Mouse (Mus musculus) limb, embryonic 15.5 days (tissue): Measurements from ENCODE around the gene Nqo2. TPM values are rescaled to one million over a fixed set of nuclear protein-coding genes. Genes with fewer than 3 reads are reported as not detected.

Source experiments
- ATAC-seq: fragments of 200-750 bp; cut with Nextera tagmentation; 2 replicates; pipeline ENCODE4 v1.8.0; 2017; ENCODE audit warnings: low read depth, moderate TSS enrichment; ENCODE audit not compliant: insufficient number of reproducible peaks, low FRiP score, low TSS enrichment
- H3K27ac ChIP-seq: fragments of 300-500 bp; sonication (generic); 2 replicates; pipeline ENCODE4 v1.5.1; 2015; ENCODE audit warnings: moderate library complexity, mild to moderate bottlenecking, inconsistent platforms
- H3K27me3 ChIP-seq: fragments of 300-500 bp; sonication (generic); 2 replicates; pipeline ENCODE4 v1.6.1; 2015; ENCODE audit warnings: inconsistent platforms
- H3K36me3 ChIP-seq: fragments of 300-500 bp; sonication (generic); 2 replicates; pipeline ENCODE4 v1.6.1; 2015; ENCODE audit warnings: inconsistent platforms
- H3K4me1 ChIP-seq: fragments of 300-500 bp; sonication (generic); 2 replicates; pipeline ENCODE4 v1.6.1; 2015; ENCODE audit warnings: inconsistent platforms
- H3K4me2 ChIP-seq: fragments of 300-500 bp; sonication (generic); 2 replicates; pipeline ENCODE4 v1.6.1; 2015; ENCODE audit warnings: mild to moderate bottlenecking, inconsistent platforms
- H3K4me3 ChIP-seq: fragments of 300-500 bp; sonication (generic); 2 replicates; pipeline ENCODE4 v1.5.1; 2015; ENCODE audit warnings: mild to moderate bottlenecking, inconsistent platforms
- H3K9ac ChIP-seq: fragments of 300-500 bp; sonication (generic); 2 replicates; pipeline ENCODE4 v1.6.1; 2015; ENCODE audit warnings: inconsistent platforms
- H3K9me3 ChIP-seq: fragments of 300-500 bp; sonication (generic); 2 replicates; pipeline ENCODE4 v1.6.1; 2016; ENCODE audit warnings: inconsistent platforms
- WGBS: fragments of 180-500 bp; shearing (Covaris S2); methylation state at CpG from one replicate; pipeline ENCODE4 v1.1.7; 2015; 5-methylcytosine and 5-hydroxymethylcytosine counted together
- polyA plus RNA-seq: library from polyadenylated mRNA; unstranded; fragments of >200 nt; fragmentation: Nextera tagmentation; extraction: Ambion mirVana; gene quantifications from 2 replicates; pipeline ENCODE4 v1.2.1, GENCODE M21; 2015

Nqo2 gene
- polyA plus RNA-seq, 1 experiment from 2014 or later = 13.8 TPM

DNA sequence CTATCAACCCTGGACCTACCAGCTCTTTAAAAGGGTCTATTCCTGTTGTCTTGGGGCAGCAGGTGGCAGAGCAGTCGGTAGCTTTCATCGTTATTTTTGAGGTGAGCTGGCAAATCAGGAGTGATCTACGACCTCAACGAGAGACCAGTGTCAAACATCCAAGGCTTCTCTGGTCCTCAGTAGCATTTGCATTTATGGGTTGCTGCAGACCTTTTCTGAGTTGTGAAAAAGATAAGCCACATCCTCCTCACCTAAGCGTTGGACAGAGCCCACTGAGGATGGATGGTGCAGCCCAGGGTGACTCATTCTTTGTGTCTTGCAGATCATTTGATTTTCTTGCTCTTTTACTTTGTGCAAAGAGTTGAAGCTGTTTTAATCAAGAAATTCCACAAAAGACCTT, 38.6 kb downstream of the Nqo2 start:
- Histone ChIP-seq H3K9me3 (no peaks in the 10 kb centered on the region), H3K36me3 (no peaks in the 10 kb centered on the region), H3K4me2 (peak overlapping the region; percentile 73), H3K4me3 (peak overlapping the region; percentile 100), H3K27ac (no peak overlapping the region), H3K4me1 (peaks cover 6% of the 10 kb centered on the region), H3K9ac (peak overlapping the region; percentile 89; the same call in 1 of the 2 replicates), H3K27me3 (no peaks in the 10 kb centered on the region)
- no peak for ATAC-seq
- 8% methylated on average over 5 of the region's 5 CpGs for WGBS

DNA sequence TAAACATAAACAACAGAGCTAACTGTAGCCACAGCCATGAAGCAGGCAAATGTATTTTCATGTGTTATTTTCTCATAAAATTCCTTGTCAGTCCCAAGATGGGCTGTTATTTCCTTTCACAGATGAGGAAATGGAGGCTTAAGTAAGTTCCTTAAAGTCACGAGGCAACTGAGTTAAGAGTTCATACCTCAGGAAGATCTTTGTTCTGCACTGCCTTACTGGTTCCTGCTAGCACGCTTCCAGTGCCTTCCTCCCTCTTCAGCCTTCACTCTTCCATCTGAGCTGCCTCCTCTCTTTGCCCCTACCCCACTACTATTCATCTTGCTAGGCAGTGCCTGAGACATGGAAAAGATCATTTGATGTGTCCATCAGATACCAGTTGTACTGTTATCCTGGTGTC, 42.7 kb downstream of the Nqo2 start:
- H3K4me3 ChIP-seq = no peak overlapping the region
- no peak overlapping the region for H3K27ac ChIP-seq
- H3K9me3 ChIP-seq = no peaks in the 10 kb centered on the region
- ATAC-seq = no peak
- no peak overlapping the region for H3K4me2 ChIP-seq
- H3K9ac ChIP-seq = no peak overlapping the region
- H3K27me3 ChIP-seq = no peaks in the 10 kb centered on the region
- peaks cover 22% of the 10 kb centered on the region; the same call in 1 of the 2 replicates for H3K36me3 ChIP-seq
- H3K4me1 ChIP-seq = peaks cover 6% of the 10 kb centered on the region
- 59% methylated on average over 2 of the region's 2 CpGs for WGBS

DNA sequence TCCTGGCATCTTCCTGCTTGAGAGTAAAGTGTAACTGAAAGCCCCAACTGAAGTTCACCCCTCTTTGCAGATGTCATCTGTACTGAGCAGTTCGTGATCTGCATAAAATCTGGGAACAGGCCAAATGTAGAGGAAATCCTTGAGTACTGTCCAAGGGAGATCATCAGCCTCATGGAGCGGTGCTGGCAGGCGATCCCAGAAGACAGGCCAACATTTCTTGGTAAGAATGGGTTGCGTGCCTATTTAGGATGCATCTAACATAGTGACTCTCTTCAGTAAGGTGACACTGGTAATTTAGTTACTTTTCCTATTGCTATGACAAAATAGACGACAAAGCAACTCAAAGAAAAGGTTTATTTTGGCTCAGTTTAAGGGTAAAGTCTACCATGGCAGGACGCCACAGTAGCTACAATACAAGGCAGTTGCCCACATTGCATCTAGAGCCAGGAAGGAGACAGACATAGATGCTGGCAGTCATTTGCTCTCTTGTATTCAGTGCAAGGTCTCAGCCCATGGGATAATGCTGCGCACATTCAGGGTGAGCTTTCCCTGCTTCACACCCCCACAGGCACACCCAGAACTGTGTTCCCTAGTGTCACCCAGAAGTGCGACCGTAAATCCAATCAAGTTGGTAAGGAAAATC, 52.6 kb downstream of the Nqo2 start:
- 94% methylated on average over 9 of the region's 9 CpGs for WGBS
- no peak for ATAC-seq

DNA sequence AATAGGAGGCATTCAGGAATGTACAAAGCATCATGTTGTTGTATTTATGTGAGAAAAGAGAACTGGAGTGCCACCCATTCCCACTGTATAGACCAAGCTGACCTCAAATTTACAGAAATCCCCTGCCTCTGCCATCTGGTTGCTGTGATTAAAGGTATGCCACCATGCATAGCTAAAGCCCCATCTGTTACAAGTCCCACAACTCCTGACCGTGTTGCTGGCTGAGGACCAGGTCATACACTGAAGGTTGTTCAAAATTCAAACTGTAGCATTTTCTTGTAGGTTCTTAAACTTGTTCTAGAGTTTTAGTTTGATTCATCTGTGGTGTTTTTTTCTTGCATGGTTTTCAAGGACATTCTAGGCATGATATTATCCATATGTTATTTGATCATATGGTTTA, 54.0 kb downstream of the Nqo2 start:
- no peak for ATAC-seq
- Histone ChIP-seq H3K27me3 (no peaks in the 10 kb centered on the region), H3K36me3 (peaks cover 74% of the 10 kb centered on the region)

More for the DNA sequence above, 52.6 kb downstream of the Nqo2 start:
- Histone ChIP-seq H3K9me3 (no peaks in the 10 kb centered on the region), H3K4me3 (no peak overlapping the region), H3K27me3 (no peaks in the 10 kb centered on the region), H3K9ac (no peak overlapping the region), H3K36me3 (peaks cover 73% of the 10 kb centered on the region), H3K27ac (no peak overlapping the region), H3K4me1 (no peaks in the 10 kb centered on the region), H3K4me2 (no peak overlapping the region)

DNA sequence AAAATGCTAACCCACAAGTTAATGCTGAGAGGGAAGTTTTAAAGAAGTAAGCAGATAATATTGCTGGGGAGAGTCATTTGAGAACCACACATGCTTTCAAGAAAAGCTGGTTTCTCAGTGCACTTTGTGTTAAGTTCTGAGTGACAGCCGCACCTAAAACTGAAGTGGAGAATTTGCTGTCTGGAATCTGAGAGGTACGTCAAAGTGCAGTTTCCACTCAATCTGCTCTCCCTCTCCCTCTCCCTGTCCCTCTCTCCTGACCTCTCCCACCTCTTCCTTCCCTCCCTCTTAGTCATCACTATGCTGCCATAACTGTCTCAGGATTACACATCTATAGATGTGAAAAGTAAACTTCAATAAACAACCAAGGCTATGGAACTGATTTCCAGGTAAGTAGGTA, 57.5 kb downstream of the Nqo2 start:
- no peak overlapping the region for H3K4me2 ChIP-seq
- no peak for ATAC-seq
- no peaks in the 10 kb centered on the region for H3K4me1 ChIP-seq
- no peak overlapping the region for H3K4me3 ChIP-seq
- H3K27me3 ChIP-seq = no peaks in the 10 kb centered on the region
- H3K27ac ChIP-seq = no peak overlapping the region
- 79% methylated on average over 2 of the region's 2 CpGs for WGBS
- peaks cover 44% of the 10 kb centered on the region for H3K36me3 ChIP-seq
- H3K9me3 ChIP-seq = no peaks in the 10 kb centered on the region
- H3K9ac ChIP-seq = no peak overlapping the region

More for the DNA sequence above, 54.0 kb downstream of the Nqo2 start:
- no peak overlapping the region for H3K27ac ChIP-seq
- H3K4me2 ChIP-seq = no peak overlapping the region
- H3K9ac ChIP-seq = no peak overlapping the region
- H3K9me3 ChIP-seq = no peaks in the 10 kb centered on the region
- H3K4me3 ChIP-seq = no peak overlapping the region
- H3K4me1 ChIP-seq = no peaks in the 10 kb centered on the region
- 81% methylated on average over 1 of the region's 1 CpGs for WGBS

DNA sequence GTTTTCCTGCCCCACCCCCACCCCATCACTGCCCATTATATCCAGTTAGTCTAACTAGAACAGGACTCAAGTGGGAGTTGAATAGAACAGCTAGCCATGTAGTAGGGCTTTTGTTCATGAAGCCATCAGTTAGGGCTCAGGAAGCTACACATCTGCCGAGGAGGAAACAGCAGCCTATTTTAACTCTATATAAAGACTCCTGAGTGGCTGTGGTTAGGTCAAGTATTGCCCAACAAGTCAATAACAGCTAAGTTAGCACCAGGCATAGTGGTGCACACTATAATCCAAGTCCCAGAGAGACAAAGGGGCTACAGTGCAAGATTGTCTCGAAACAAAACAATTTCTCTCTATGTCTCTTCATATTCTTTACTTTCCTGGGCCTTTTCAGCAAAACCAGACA, 67.6 kb downstream of the Nqo2 start:
- Histone ChIP-seq H3K36me3 (peaks cover 61% of the 10 kb centered on the region), H3K9ac (no peak overlapping the region), H3K4me2 (no peak overlapping the region), H3K4me1 (peaks cover under 1% of the 10 kb centered on the region; the same call in 1 of the 2 replicates), H3K4me3 (no peak overlapping the region), H3K27ac (no peak overlapping the region), H3K9me3 (no peaks in the 10 kb centered on the region), H3K27me3 (no peaks in the 10 kb centered on the region)
- WGBS = 86% methylated on average over 2 of the region's 2 CpGs
- ATAC-seq = no peak

DNA sequence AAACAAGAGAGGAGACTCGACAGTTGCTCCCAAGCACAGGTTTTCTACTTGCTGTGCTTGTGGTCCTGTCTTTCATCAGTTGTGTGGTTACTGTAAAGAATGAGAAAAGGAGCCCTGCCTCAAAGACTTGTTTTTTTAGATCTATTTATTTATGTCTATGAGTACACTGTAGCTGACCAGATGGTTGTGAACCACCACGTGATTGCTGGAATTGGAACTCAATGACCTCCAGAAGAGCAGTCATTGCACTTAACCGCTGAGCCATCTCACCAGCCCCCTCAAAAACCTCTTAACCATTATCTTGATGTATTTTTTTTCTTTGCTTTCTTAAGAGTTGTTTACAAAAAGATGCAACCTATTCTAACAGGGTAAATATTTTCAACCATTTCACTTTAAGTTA, 70.9 kb downstream of the Nqo2 start:
- Histone ChIP-seq H3K4me3 (no peak overlapping the region), H3K4me2 (no peak overlapping the region), H3K27ac (no peak overlapping the region), H3K9me3 (no peaks in the 10 kb centered on the region), H3K4me1 (peaks cover 10% of the 10 kb centered on the region), H3K36me3 (peaks cover 36% of the 10 kb centered on the region), H3K27me3 (no peaks in the 10 kb centered on the region), H3K9ac (no peak overlapping the region)
- no peak for ATAC-seq
- WGBS = 84% methylated on average over 3 of the region's 3 CpGs

DNA sequence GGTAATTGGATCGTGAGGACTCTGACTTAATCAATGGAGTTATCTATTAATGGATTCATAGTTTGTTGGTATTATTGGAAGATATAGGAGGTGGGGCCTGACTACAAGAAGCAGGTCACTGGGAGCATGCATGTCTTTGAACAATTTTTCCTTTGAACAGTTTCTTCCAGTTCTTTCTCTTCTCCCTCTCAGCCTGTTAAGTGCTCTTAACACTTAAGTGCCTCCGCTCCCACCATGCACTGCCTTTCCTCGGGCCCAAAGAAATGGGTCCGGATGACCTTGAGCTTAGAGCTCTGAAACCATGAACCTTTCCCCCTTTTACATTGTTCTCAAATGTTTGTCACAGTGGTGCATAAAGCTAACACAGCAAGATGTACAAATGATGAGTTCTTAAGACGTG, 72.2 kb downstream of the Nqo2 start:
- Histone ChIP-seq H3K9me3 (no peaks in the 10 kb centered on the region), H3K27me3 (no peaks in the 10 kb centered on the region), H3K4me1 (peaks cover 10% of the 10 kb centered on the region), H3K27ac (no peak overlapping the region), H3K9ac (no peak overlapping the region), H3K4me3 (no peak overlapping the region), H3K36me3 (peaks cover 27% of the 10 kb centered on the region), H3K4me2 (no peak overlapping the region)
- 84% methylated on average over 5 of the region's 5 CpGs for WGBS
- ATAC-seq = no peak

DNA sequence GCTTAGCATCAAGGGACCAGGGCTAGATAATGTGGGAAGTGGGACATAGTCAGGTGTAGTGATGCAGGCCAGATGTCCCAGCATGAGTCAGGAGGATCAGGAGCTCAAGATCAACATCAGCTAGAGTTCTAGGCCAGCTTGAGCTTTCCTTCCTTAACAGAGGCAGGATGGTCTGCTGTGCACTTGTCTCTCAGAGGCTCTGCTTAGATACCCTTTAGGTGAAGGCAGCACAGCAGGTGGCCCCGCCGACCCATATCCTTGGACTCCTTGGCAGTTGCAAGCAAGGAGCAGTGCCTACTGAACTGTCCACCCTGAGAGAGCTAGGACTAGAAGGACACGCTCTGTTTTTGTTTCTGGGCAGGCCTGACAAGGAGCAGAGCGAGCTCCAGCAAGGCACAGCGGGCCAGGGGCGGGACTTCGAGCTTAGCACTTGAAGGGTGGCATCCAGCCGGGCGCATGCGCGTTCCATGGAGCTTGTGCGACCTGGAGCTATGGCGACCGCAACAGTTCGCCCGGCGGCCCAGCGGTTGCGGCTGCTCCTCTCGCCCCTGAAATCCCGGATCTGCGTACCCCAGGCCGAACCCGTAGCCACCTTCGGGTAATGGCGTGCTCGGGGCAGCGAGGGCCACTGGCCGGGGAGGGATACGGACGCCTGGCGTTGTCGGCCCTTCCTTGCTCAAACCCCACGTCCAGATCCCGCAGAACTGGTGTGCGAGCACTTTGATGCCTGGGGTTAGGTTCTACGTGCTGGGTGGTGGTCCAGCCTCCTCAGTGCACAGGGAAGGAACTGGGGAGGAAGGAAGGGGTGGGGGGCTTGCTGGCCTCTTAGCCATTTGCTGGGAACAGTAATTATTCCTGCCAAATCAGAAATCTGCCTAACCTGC, 72.9 kb downstream of the Nqo2 start, which contains the start of gene Bphl:
Gene Bphl (plus strand): TSS at position 426 of the 884 bp plus-strand sequence.
- ATAC-seq = peak; percentile 86
- peak within 1 kb of the TSS; percentile 87 for H3K27ac ChIP-seq
- H3K27me3 ChIP-seq = no peaks in the 10 kb centered on the region
- H3K9ac ChIP-seq = peak within 1 kb of the TSS; percentile 84
- H3K4me2 ChIP-seq = peak within 1 kb of the TSS; percentile 59
- H3K9me3 ChIP-seq = no peaks in the 10 kb centered on the region
- peaks cover 10% of the 10 kb centered on the region for H3K4me1 ChIP-seq
- WGBS = under 1% methylated on average over 37 of the region's 37 CpGs
- H3K36me3 ChIP-seq = peaks cover 21% of the 10 kb centered on the region
- H3K4me3 ChIP-seq = peak within 1 kb of the TSS; percentile 82

DNA sequence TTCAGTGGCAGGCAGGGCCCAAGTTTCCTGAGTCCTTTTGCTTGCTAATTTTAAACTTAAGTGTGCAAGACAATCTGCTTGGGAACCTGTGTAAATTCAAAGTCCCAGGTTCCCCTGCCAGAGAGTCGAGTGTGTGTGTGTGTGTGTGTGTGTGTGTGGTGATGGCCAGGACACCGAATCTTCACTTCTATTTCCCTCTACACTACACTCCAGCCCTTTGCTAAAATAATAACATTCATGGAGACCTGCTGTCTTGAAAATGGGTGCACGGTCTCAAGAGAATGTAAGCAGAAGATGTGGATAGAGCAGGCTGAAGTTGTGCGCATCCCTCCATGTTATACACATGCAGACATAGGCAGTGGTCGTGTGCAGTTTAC, 73.6 kb downstream of the Nqo2 start:
- Histone ChIP-seq H3K36me3 (peaks cover 15% of the 10 kb centered on the region; the same call in 1 of the 2 replicates), H3K27ac (peak overlapping the region; percentile 87), H3K4me2 (peak overlapping the region; percentile 59), H3K4me3 (peak overlapping the region; percentile 82), H3K9me3 (no peaks in the 10 kb centered on the region), H3K9ac (peak overlapping the region; percentile 84), H3K4me1 (peaks cover 10% of the 10 kb centered on the region), H3K27me3 (no peaks in the 10 kb centered on the region)
- 38% methylated on average over 5 of the region's 5 CpGs for WGBS
- no peak for ATAC-seq
